Mouse (Mus musculus) myocyte (in vitro differentiated cells): ENCODE results near the gene Atat1. TPM values are rescaled to one million over a fixed set of nuclear protein-coding genes. Genes with fewer than 3 reads are reported as not detected.

Experiments used
- H3K27me3 ChIP-seq: one replicate; pipeline ENCODE4 v1.6.1; 2011; ENCODE audit not compliant: control insufficient read depth, insufficient read depth, insufficient read length
- H3K36me3 ChIP-seq: one replicate; pipeline ENCODE4 v1.6.1; 2011; ENCODE audit not compliant: control insufficient read depth, insufficient read depth
- H3K4me2 ChIP-seq: one replicate; pipeline ENCODE4 v1.6.1; 2011; ENCODE audit warnings: low read depth, control low read depth
- H3K4me3 ChIP-seq: one replicate; pipeline ENCODE4 v1.5.1; 2011; ENCODE audit warnings: mild to moderate bottlenecking, control low read depth, moderate library complexity
- H3K79me2 ChIP-seq: one replicate; pipeline ENCODE4 v1.6.1; 2011; ENCODE audit not compliant: control insufficient read depth, insufficient read depth
- H3ac ChIP-seq: one replicate; pipeline ENCODE4 v1.6.1; 2011; ENCODE audit not compliant: control insufficient read depth, insufficient read length
- CEBPB ChIP-seq: IDR thresholded peaks from 2 replicates; pipeline ENCODE4 v1.6.1; 2011; ENCODE audit warnings: mild to moderate bottlenecking, moderate library complexity; ENCODE audit not compliant: poor library complexity, insufficient read depth, severe bottlenecking
- E2F4 ChIP-seq: IDR thresholded peaks from one replicate; pipeline ENCODE4 v1.6.1; 2011; ENCODE audit warnings: mild to moderate bottlenecking, control low read depth, moderate library complexity; ENCODE audit not compliant: insufficient read depth
- MAX ChIP-seq: IDR thresholded peaks from one replicate; pipeline ENCODE4 v1.6.1; 2011; ENCODE audit warnings: low read depth, mild to moderate bottlenecking, control low read depth
- MYOD1 ChIP-seq, 3 experiments: IDR thresholded peaks; one replicate each; pipeline ENCODE4 v1.6.1; 2011; ENCODE audit warnings: control low read depth in 2 of 3, low read depth in 2 of 3, mild to moderate bottlenecking in 2 of 3, moderate library complexity in 1 of 3; ENCODE audit not compliant: insufficient read length in 2 of 3, control insufficient read depth in 1 of 3
- MYOG ChIP-seq, 3 experiments: IDR thresholded peaks; one replicate each; pipeline ENCODE4 v1.6.1; 2011; ENCODE audit warnings: control low read depth in 2 of 3, low read depth in 2 of 3, mild to moderate bottlenecking in 2 of 3; ENCODE audit not compliant: insufficient read length in 2 of 3, control insufficient read depth in 1 of 3, insufficient read depth in 1 of 3
- POLR2A ChIP-seq: IDR thresholded peaks from one replicate; pipeline ENCODE4 v1.6.1; 2011; ENCODE audit warnings: low read depth, mild to moderate bottlenecking, control low read depth, moderate library complexity; ENCODE audit not compliant: insufficient read length
- POLR2AphosphoS2 ChIP-seq: IDR thresholded peaks from one replicate; pipeline ENCODE4 v1.6.1; 2011; ENCODE audit warnings: low read depth, control low read depth; ENCODE audit not compliant: insufficient read length
- REST ChIP-seq: IDR thresholded peaks from one replicate; pipeline ENCODE4 v1.6.1; 2011; ENCODE audit warnings: mild to moderate bottlenecking, control low read depth, moderate library complexity; ENCODE audit not compliant: insufficient read depth, insufficient read length
- SRF ChIP-seq: IDR thresholded peaks from one replicate; pipeline ENCODE4 v1.6.1; 2011; ENCODE audit warnings: low read depth; ENCODE audit not compliant: control insufficient read depth, insufficient read length
- TCF12 ChIP-seq: IDR thresholded peaks from one replicate; pipeline ENCODE4 v1.6.1; 2011; ENCODE audit warnings: mild to moderate bottlenecking, control low read depth; ENCODE audit not compliant: poor library complexity, insufficient read depth, severe bottlenecking
- TCF3 ChIP-seq: IDR thresholded peaks from one replicate; pipeline ENCODE4 v1.6.1; 2011; ENCODE audit warnings: low read depth, control low read depth; ENCODE audit not compliant: insufficient read length
- USF1 ChIP-seq: IDR thresholded peaks from one replicate; pipeline ENCODE4 v1.6.1; 2011; ENCODE audit warnings: low read depth, mild to moderate bottlenecking, control low read depth, moderate library complexity
- polyA plus RNA-seq: library from polyadenylated mRNA; unstranded; fragments of >200 nt; fragmentation: generic; extraction: Trizol; gene quantifications from one replicate; pipeline ENCODE4 v1.2.1, GENCODE M21; 2012; ENCODE audit warnings: missing spikeins

Gene Atat1
- polyA plus RNA-seq, 1 experiment, result 23.1 TPM

DNA sequence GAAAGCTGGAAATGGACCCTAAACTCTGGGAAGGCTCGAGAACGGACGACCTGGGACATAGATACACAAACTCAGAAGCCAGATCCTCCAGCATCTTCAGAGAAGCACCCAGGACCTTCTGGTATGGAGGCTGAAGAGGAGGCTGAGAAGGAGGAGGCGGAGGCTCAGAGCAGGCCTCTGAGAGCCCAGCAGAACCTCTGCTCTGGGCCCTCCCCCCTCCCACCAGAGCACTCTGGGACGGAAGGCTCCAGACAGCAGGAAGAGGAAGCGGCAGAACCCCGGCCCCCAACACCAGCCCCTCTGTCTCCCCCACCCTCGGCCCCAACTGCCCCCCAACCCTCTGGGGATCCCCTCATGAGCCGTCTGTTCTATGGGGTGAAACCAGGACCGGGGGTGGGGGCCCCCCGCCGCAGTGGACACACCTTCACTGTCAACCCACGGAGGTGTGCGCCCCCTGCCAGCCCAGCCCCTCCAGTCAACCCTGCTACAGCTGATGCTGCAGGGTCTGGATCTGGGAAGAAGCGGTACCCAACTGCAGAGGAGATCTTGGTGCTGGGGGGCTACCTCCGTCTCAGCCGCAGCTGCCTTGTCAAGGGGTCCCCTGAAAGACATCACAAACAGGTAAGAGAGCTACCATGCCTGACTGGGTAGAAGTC lies 41.6 kb downstream of the Atat1 start:
- TF ChIP-seq POLR2AphosphoS2 (peak; percentile 22), TCF3 (no peak), TCF12 (no peak)
- peak overlapping the region; percentile 99 for H3K4me2 ChIP-seq

DNA sequence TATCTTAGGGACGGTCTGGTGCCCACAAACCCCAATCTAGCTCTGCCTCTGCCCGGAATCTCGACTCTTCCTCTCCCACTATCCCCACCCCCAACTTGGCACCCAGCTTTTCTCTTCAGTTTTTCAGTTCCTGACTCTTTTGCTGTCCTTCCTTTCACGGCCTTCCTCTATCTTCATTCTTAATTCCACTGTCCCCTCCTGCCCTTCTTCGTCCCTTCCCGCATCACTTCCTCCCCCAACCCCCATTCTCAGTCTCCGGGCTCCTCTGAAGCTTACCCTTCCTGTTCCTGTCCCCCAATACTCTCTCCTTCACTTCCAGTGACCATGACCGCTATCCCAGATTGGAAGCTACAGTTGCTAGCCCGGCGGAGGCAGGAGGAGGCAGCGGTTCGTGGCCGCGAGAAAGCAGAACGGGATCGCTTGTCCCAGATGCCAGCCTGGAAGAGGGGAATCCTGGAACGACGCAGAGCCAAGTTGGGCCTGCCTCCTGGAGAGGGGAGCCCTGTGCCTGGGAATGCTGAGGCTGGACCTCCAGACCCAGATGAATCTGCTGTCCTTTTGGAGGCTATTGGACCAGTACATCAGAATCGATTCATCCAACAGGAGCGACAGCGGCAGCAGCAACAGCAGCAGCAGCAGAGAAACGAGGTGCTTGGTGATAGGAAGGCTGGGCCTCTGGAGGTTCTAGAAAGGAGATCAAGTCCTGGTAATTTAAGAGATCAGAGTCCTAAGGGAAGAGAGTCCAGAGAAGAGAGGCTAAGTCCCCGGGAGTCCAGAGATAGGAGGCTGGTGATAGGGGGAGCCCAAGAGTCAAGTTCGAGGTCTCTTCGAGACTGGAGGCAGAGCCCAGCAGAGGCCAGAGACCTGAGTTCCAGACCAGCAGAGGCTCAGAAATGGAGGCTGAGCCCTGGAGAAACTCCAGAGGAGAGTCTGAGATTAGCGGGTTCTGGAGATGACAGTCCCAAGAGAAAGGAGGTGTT lies 42.7 kb downstream of the Atat1 start:
- Histone ChIP-seq H3K27me3 (no peaks in the 10 kb centered on the region), H3K4me2 (peak overlapping the region; percentile 99), H3K4me3 (peak overlapping the region; percentile 90), H3K79me2 (peaks cover 57% of the 10 kb centered on the region), H3ac (peak overlapping the region; percentile 64), H3K36me3 (no peaks in the 10 kb centered on the region)
- TF ChIP-seq POLR2AphosphoS2 (peak; percentile 15), TCF3 (no peak)

More for the DNA sequence above, 41.6 kb downstream of the Atat1 start:
- H3K27me3 ChIP-seq, result no peaks in the 10 kb centered on the region
- H3ac ChIP-seq, result peak overlapping the region; percentile 64
- H3K36me3 ChIP-seq, result peaks cover 7% of the 10 kb centered on the region
- peak overlapping the region; percentile 90 for H3K4me3 ChIP-seq
- peaks cover 68% of the 10 kb centered on the region for H3K79me2 ChIP-seq

DNA sequence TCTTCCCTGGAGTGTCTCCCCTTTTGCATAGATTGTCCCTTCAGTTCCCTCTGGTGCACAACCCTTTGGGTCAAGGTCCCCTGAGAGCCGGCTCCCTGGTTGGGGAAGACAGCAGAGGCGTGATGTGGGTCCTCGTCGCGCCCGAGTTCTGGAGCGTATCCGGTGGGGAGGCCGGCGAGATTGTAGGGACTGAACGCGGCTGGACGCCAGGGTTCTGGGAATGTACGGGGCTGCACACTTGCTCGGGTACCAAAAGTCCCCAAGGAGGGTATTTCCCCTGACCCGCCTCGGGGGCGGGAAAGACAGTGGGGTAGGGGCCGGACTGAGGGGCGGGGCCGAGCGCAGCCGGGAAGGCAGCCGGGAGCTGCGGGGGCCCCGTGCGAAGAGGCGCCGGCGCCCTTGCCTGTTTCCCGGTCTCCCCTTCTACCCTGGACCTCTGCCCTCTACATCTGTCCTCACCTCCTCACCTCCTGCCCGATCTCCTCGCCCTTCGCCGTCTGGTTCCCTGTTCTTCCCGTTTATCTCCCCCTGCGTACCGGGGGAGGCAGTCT lies 43.5 kb downstream of the Atat1 start:
- H3ac ChIP-seq, result peak overlapping the region; percentile 64
- H3K27me3 ChIP-seq, result no peaks in the 10 kb centered on the region
- TF ChIP-seq POLR2A (peak; percentile 93), TCF3 (no peak), MYOD1 (IDR thresholded peaks at IDR 0.05; ENCODE audit: control insufficient read depth in 1 of 3, insufficient read length in 2 of 3, low read depth in 2 of 3) (no peak), E2F4 (no peak), MYOG (IDR thresholded peaks at IDR 0.05; ENCODE audit: control insufficient read depth in 1 of 3, insufficient read depth in 1 of 3, insufficient read length in 2 of 3, low read depth in 2 of 3) (peak in 1 of 3 experiments; percentile 5), POLR2AphosphoS2 (peak; percentile 92)
- peak overlapping the region; percentile 99 for H3K4me2 ChIP-seq
- peak overlapping the region; percentile 90 for H3K4me3 ChIP-seq
- H3K36me3 ChIP-seq, result no peaks in the 10 kb centered on the region
- H3K79me2 ChIP-seq, result peaks cover 49% of the 10 kb centered on the region

DNA sequence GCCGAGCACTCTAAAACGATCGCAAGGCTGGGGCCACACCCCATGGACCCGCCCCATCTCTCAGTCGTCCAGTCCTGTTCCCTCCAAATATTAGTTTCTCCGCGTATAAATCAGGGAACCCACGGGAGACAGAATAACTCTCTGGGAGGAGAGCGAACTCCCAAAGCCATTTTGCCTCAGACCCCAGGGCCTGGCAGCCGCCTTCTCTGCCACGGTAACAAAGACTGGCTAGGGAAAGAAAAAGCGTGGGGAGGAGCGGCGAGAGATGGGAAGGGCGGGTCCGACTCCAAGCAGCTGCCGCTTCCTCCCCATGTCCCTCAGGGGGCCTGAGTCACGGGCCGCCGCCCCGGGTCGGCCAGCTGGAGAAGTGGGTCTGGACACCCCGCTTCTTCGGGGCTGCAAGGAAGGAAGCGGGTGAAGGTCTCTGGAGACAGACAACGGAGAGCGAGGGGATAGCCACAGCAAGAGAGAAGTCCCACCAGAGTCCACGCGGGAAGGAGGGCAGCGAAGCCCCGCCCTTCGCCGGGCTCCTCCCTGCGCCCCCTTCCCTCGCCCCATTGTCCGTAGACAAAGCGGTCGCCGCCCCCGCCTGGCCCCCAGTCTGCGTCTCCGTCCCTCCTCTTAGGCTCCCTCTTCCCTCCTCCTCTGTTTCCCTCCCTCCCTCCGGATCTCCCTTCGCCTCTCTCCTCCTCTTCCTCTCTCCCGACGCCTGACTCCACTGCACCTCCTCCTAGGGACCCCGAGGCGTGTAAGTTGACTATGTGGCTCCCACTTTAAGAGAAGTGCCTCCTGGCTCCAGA lies 44.2 kb downstream of the Atat1 start, which contains the start of gene Ppp1r18:
Gene Ppp1r18, plus strand, starts transcription at position 113 of the 800 bp plus-strand sequence.
- peak within 1 kb of the TSS; percentile 99 for H3K4me2 ChIP-seq
- H3K36me3 ChIP-seq, result no peaks in the 10 kb centered on the region
- no peaks in the 10 kb centered on the region for H3K27me3 ChIP-seq
- peak within 1 kb of the TSS; percentile 64 for H3ac ChIP-seq
- H3K79me2 ChIP-seq, result peaks cover 42% of the 10 kb centered on the region
- peak; percentile 25 to 93 (median 57) for TF ChIP-seq MYOG (IDR thresholded peaks at IDR 0.05; ENCODE audit: control insufficient read depth in 1 of 3, insufficient read depth in 1 of 3, insufficient read length in 2 of 3, low read depth in 2 of 3)
- peak in 2 of 3 experiments; percentile 75 to 90 for TF ChIP-seq MYOD1 (IDR thresholded peaks at IDR 0.05; ENCODE audit: control insufficient read depth in 1 of 3, insufficient read length in 2 of 3, low read depth in 2 of 3)
- TF ChIP-seq SRF, result no peak
- TF ChIP-seq POLR2A, result peak; percentile 60
- TF ChIP-seq USF1, result no peak
- TF ChIP-seq CEBPB, result no peak
- TF ChIP-seq TCF12, result no peak
- peak; percentile 66 for TF ChIP-seq POLR2AphosphoS2
- TF ChIP-seq E2F4, result no peak
- TF ChIP-seq REST, result no peak
- no peak for TF ChIP-seq MAX
- peak; percentile 44 for TF ChIP-seq TCF3
- H3K4me3 ChIP-seq, result peak within 1 kb of the TSS; percentile 90

DNA sequence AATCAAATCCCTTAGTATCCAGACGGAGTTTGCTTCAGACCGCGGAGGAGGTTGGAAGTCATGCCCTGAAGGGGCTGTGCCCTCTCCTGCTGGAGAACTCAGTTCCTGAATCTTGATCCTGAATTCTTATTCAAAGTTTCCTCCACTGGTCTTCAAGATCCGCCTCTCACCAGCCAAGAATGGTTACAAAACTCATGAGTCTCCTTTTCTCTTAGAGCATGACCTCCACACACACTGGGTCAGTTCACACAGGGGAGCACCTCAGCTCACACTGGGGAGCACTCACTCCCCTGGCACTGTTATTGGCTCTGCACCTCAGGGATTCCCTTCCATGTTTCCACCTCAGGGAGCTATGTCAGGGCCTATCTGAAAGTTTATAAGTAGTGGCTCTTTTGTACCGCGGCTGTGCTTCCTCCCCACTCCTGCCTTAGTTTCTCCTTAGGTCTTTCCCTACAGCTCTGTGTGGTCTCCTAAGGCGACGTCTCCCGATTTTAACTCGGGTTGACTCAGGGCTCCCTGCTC lies 45.0 kb downstream of the Atat1 start:
- TF ChIP-seq POLR2A (peak; percentile 32), POLR2AphosphoS2 (peak; percentile 48), CEBPB (no peak)
- peaks cover 34% of the 10 kb centered on the region for H3K79me2 ChIP-seq
- peak overlapping the region; percentile 99 for H3K4me2 ChIP-seq
- peak overlapping the region; percentile 64 for H3ac ChIP-seq
- no peaks in the 10 kb centered on the region for H3K27me3 ChIP-seq
- H3K36me3 ChIP-seq, result no peaks in the 10 kb centered on the region
- peak overlapping the region; percentile 90 for H3K4me3 ChIP-seq
